In the genomic region with DNA sequence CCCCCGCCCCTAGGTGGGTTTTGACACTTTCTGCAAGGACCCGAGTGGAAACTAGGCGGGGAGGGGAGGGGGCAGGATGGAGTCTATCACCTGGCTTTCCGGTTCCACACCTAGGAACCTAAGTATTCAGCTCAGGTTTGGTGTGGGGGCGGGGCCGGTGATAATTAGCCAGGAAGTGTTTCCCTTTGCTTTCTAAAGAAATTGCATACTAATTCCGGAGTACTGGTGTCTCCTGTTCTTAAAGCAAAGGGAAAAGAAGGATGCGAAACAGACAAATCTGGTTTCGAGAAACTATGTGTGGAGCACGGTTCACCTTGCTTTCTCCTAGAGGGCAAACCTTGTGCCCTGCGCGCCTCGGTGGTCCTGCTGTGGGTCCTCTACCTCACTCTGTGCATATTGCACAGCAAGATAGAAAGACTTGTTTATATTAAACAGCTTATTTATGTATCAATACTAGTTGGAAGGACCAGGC, we compare ENCODE assay signal across 8 mouse cellular contexts. TPM values are rescaled to one million over a fixed set of nuclear protein-coding genes. Genes with fewer than 3 reads are reported as not detected.
A peak's percentile ranks its signal among the peaks of the same experiment; 100 is the strongest.
DNase-seq lines count a peak whose midpoint lies in the region; ATAC-seq lines count a peak whose summit lies in the region.

No protein-coding gene starts in this region.

- peak overlapping the region; percentile 17; the same call in 1 of the 2 replicates for H3K9ac ChIP-seq in hindbrain, embryonic 16.5 days (ENCODE audit: low read depth, low read length)
- no peak overlapping the region for H3K9ac ChIP-seq in liver, embryonic 16.5 days (ENCODE audit: low read depth, low read length)
- H3K9ac ChIP-seq in stomach, embryonic 16.5 days (ENCODE audit: low read length): peak overlapping the region; percentile 75

- WGBS in hindbrain, embryonic 16.5 days: 6% methylated on average over 13 of the region's 13 CpGs
- WGBS in liver, embryonic 16.5 days (ENCODE audit: insufficient replicate concordance): 4% methylated on average over 13 of the region's 13 CpGs
- WGBS in stomach, embryonic 16.5 days: 10% methylated on average over 13 of the region's 13 CpGs

- H3K9me3 ChIP-seq in hindbrain, embryonic 16.5 days (ENCODE audit: control insufficient read depth, low read length): no peaks in the 10 kb centered on the region
- no peaks in the 10 kb centered on the region for H3K9me3 ChIP-seq in liver, embryonic 16.5 days (replicated peaks; ENCODE audit: control insufficient read depth, low read length)
- no peaks in the 10 kb centered on the region for H3K9me3 ChIP-seq in stomach, embryonic 16.5 days (replicated peaks; ENCODE audit: control insufficient read depth, low read length)

- H3K27me3 ChIP-seq in hindbrain, embryonic 16.5 days (replicated peaks; ENCODE audit: control insufficient read depth, insufficient read depth, low read length): peaks cover 29% of the 10 kb centered on the region
- H3K27me3 ChIP-seq in liver, embryonic 16.5 days (ENCODE audit: control insufficient read depth, insufficient read depth, low read depth, low read length): peaks cover 64% of the 10 kb centered on the region
- peaks cover 39% of the 10 kb centered on the region for H3K27me3 ChIP-seq in stomach, embryonic 16.5 days (ENCODE audit: control insufficient read depth, insufficient read depth, low read length)

- peaks cover 6% of the 10 kb centered on the region for H3K4me1 ChIP-seq in brown adipose tissue, adult 24 weeks (ENCODE audit: control insufficient read depth, insufficient read depth, insufficient read length, low read length)
- H3K4me1 ChIP-seq in hindbrain, embryonic 16.5 days (ENCODE audit: control insufficient read depth, insufficient read depth, low read depth, low read length): peaks cover 33% of the 10 kb centered on the region
- peaks cover 3% of the 10 kb centered on the region for H3K4me1 ChIP-seq in liver, embryonic 16.5 days (ENCODE audit: control insufficient read depth, low read depth, low read length)
- peaks cover 24% of the 10 kb centered on the region for H3K4me1 ChIP-seq in stomach, embryonic 16.5 days (ENCODE audit: control insufficient read depth, insufficient read depth, low read length)

- H3K27ac ChIP-seq in brown adipose tissue, adult 24 weeks (replicated peaks; ENCODE audit: low read depth, low read length): peak overlapping the region; percentile 98
- no peak overlapping the region for H3K27ac ChIP-seq in hindbrain, embryonic 16.5 days (ENCODE audit: low read depth, low read length)
- H3K27ac ChIP-seq in liver, embryonic 16.5 days (ENCODE audit: low read length): no peak overlapping the region
- no peak overlapping the region for H3K27ac ChIP-seq in stomach, embryonic 16.5 days (ENCODE audit: low read length)

- peak; percentile 28 for DNase-seq in CD4-positive helper T cell, adult 2 months (ENCODE audit: low read depth, low spot score)
- no peak for DNase-seq in cerebellum, adult 8-10 months
- no peak for DNase-seq in cerebellum, adult 18-20 months
- no peak for DNase-seq in adrenal gland, adult 2 months

- peak overlapping the region; percentile 75 for H3K4me3 ChIP-seq in brown adipose tissue, adult 24 weeks (ENCODE audit: insufficient read depth, low read depth, low read length)
- peak overlapping the region; percentile 64 for H3K4me3 ChIP-seq in hindbrain, embryonic 16.5 days (ENCODE audit: low read length)
- H3K4me3 ChIP-seq in liver, embryonic 16.5 days (ENCODE audit: low read depth, low read length): peak overlapping the region; percentile 50
- H3K4me3 ChIP-seq in stomach, embryonic 16.5 days (replicated peaks; ENCODE audit: low read length): peak overlapping the region; percentile 49

- no peaks in the 10 kb centered on the region for H3K36me3 ChIP-seq in hindbrain, embryonic 16.5 days (ENCODE audit: control insufficient read depth, insufficient read depth, low read length)
- H3K36me3 ChIP-seq in liver, embryonic 16.5 days (ENCODE audit: control insufficient read depth, insufficient read depth): no peaks in the 10 kb centered on the region
- H3K36me3 ChIP-seq in stomach, embryonic 16.5 days (ENCODE audit: control insufficient read depth, insufficient read depth, low read length): no peaks in the 10 kb centered on the region

- peak overlapping the region; percentile 97 for H3K4me2 ChIP-seq in hindbrain, embryonic 16.5 days (ENCODE audit: low read length)
- H3K4me2 ChIP-seq in liver, embryonic 16.5 days (ENCODE audit: low read depth, low read length): peak overlapping the region; percentile 56
- peak overlapping the region; percentile 96 for H3K4me2 ChIP-seq in stomach, embryonic 16.5 days (ENCODE audit: low read depth, low read length)

- ATAC-seq in hindbrain, embryonic 16.5 days: no peak
- no peak for ATAC-seq in liver, embryonic 16.5 days (ENCODE audit: low read depth)
- no peak for ATAC-seq in stomach, embryonic 16.5 days (ENCODE audit: insufficient read depth, low FRiP score)

RNA-seq across cellular contexts. Expression of gene Adrb1, which starts 2.2 kb away (rescaled TPM):
- polyA plus RNA-seq in brown adipose tissue, adult 24 weeks (2012; ENCODE audit: insufficient read depth, insufficient read length, missing spikeins): 21.8 and 23.9 TPM in 2 replicates
- polyA plus RNA-seq in hindbrain, embryonic 16.5 days (2015; fragmentation: Nextera tagmentation; extraction: Ambion mirVana): 0.56 and 0.71 TPM in 2 replicates
- polyA plus RNA-seq in liver, embryonic 16.5 days (2015; fragmentation: Nextera tagmentation; extraction: Ambion mirVana): 0.11 and 0.19 TPM in 2 replicates
- polyA plus RNA-seq in stomach, embryonic 16.5 days (2015; fragmentation: Nextera tagmentation; extraction: Ambion mirVana): 0.34 and 0.44 TPM in 2 replicates
- 1 to 10 TPM; 2.1 to 7.5 TPM for total RNA-seq in adrenal gland, adult 2 months (2021)
- 9.5 and 13.9 TPM in 2 replicates for polyA plus RNA-seq in adrenal gland, adult 2 months (2012; rRNA removed)
